Mouse (Mus musculus) frontal cortex, adult (tissue): Measurements from ENCODE around the gene 1700029P11Rik.

ENCODE experiments used
- ATAC-seq: cut with Nextera tagmentation; 2 replicates; pipeline ENCODE4 v1.9.2; 2017; ENCODE audit warnings: mild to moderate bottlenecking, moderate library complexity, mixed read lengths; ENCODE audit not compliant: low TSS enrichment

The 1700029P11Rik gene

GRCm38 (mm10) chr15:81980321-81980720 is at the start of gene 1700029P11Rik:
TSS of gene 1700029P11Rik (plus strand) at chr15:81980540.
- ATAC-seq = no peak

DNA sequence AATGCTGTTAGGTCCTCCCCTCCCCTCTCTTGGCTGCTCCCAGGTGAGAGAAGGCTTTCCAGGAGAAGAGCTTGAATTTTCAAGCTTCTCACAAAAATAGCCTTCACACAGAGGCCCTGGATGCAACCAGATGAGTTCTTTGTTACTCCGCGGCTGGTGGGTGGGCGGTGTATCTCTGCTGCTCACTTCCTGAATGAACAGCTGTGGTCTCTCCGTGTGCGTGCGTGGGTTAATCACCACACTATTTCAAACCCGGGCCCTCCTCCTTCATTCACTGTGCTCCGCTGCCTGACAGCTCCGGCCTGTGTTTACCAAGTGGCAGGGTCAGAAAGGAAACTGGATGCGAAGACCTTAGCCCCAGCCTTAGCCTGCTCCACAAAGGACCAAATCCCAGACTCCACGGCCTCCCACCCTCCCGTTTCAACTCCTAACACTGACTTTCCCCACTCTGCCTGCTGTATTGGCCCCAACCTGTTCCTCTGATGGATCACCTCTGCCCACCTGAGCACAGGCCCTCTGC is 47.3 kb upstream of the 1700029P11Rik start:
- peak; percentile 32; the same call in 1 of the 2 replicates for ATAC-seq

- ATAC-seq = no peak
These were observed 46.4 kb upstream of the 1700029P11Rik start for GRCm38 (mm10) chr15:81933986-81934385.

DNA sequence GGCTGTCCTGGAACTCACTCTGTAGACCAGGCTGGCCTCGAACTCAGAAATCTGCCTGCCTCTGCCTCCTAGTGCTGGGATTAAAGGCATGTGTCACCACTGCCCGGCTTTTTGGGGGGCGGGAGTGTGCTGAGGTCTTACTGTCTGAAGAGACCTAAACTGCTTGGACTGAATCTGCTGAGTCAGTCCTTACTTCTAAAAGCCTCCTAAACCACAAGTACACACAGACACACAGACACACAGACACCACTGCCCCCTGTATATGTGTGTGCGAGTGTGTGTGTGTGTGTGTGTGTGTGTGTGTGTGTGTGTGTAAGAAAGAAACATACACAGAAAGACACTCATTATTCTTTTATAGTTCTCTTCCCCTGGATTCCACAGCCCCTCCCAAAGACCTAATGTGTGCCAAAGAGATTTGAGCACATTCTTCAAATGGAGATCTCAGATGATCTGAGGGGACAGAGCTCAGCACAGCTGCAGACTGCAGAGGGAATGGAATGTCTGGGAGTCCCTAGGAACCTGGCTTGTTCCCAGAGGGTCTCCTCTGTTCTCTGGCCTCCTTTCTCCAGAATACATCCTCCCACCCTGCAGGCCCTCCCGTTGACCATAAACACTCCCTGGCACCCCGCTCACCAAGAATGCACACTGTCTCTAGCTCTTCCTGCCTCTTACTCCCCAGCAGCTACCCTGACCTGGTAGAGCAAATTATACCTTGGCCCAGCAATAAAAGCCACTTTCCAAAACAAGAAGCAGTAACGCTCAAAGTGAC is 44.3 kb upstream of the 1700029P11Rik start:
- no peak for ATAC-seq

DNA sequence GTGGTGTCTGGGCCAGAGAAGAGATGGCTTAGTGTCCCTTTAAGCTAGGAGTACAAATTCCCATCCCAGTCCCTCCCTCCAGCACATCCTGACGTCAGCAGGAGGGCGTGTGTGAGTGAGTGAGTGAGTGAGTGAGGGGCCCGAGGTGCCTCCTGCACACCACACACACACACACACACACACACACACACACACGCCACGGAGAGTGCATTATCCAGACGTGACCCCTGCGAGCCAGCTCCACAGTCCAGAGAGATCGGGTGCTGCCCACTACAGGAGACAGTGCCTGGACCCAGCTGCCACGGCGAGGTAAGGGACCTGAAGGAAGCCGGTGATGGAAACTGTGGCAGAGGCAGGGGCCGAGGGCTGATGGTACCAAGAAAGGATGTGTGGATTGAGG is 43.7 kb upstream of the 1700029P11Rik start, which contains the start of gene Csdc2:
Csdc2 (plus strand) TSS at position 81 of the 400 bp plus-strand sequence.
- ATAC-seq = peak; percentile 73

DNA sequence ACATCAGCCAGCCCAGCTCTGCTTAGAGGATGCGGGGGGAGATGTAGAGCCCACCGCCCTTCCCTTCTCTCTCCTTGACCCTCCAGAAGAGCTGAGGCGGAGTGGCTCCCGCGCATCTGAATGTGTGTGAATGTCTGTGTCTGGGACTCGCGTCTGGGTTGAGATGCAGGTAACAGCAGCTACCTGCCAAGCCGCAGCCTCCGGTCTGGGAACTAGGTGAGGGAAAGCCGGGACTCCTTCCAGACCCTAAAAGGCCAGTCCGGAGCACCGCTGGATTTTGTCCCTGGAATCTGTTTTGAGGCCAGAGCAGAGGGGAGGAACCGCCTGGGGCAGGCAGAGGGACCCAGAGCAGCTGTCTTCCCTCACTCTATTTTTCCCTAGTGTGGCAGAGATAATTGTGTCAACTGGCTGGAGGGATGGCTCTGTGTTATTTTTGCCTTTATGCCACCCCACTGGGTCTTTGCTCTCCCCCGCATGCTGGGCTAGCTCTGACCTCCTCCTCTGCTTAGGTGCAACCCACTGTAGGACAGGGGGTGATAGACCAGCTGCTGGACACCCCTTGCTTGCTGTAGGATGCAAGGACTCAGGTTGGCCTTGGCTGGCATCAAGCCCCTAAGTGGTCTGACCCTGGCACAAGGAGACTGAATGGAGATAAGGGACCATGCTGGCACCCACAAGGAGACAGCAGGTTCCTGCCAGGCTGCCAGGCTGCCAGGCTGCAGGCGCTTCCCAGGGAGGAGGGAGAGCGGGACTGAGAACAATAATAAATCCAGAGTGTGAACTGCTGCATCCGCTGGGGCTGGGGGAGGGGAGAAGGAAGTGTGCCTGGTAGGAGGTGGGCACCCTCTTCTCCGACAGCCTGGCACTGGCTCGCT is 43.0 kb upstream of the 1700029P11Rik start:
- peak; percentile 48 for ATAC-seq

- peak; percentile 42; the same call in 1 of the 2 replicates for ATAC-seq
These were observed 42.1 kb upstream of the 1700029P11Rik start for GRCm38 (mm10) chr15:81938246-81938645.

DNA sequence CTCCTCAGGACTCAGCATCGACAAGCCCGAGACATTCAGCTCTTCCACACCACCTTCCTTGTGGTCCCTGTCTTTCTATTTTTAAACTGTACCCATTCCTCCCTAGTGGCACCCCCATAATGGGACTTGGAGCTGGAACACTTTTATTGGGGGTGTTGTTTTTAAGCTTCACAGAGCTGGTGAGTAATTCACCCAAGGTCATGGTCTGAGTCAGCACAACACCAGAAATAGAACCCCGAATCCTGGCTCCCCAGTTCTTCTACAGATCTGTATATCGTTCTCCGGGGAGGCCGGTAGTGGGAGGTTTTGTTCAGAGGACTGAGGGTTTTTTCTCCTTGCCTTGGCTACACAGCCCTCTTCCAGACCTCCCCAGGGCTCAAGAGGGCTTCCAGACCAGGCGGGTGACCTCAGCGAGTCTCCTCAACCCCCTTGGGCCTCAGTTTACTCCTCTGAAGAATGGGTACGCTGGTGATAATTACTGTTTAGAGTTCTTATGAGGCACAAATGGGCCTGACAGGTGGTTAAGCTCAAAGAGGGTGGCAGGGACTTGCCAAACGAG is 41.1 kb upstream of the 1700029P11Rik start:
- ATAC-seq = no peak

DNA sequence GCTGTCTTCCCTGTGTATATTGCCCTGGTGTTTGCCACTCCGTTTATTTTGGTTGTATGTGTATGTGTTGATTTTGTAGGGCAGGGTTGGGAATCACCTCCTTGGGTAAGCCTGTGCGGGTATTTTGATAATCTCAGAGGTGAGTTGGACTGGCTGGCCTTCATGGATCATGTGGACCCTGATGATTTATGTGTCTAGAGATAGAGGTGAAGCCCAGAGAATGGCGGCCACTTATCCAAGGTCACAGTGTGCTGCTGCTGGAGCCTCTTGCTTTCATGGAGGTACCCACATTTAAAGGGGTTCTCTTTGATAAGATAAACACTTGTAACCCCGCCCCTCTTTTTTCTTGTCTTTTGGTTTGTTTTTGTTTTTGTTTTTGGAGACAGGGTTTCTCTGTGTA is 40.6 kb upstream of the 1700029P11Rik start:
- no peak for ATAC-seq

DNA sequence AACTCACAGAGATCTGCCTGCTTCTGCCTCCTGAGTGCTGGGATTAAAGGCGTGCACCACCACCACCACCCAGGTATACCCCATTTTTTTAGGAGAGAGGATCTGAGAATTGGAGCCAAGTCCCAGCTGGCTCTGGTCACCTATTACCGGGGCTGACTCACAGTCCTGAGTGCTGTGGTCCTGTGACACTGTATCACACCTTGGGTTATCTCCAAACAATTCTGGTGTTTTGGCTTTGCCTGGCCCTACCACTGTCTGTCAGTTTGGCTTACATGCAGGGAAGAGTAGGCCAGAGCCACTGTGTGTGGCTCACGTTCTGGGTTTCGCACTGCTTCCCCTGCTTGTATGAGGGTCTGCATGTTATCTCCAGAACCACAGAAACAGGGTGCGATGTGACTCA is 40.1 kb upstream of the 1700029P11Rik start:
- ATAC-seq = no peak

DNA sequence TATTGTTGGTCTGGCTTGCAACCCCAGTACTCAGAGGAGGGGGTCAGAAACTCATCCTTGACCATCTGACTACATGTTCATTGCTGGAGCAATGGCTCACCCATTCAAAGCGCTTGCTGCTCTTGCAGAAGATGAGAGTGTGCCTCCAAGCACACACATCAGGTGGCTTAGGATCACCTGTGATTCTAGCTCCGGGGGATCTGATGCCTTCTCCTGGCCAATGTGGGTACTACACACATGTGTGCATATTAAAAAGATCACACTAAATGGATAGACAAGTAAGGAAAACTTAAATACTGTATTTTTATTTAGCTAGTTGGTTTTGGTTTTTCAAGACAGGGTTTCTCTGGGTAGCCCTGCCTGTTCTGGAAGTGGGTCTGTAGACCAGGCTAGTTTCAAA is 39.3 kb upstream of the 1700029P11Rik start:
- ATAC-seq = no peak

DNA sequence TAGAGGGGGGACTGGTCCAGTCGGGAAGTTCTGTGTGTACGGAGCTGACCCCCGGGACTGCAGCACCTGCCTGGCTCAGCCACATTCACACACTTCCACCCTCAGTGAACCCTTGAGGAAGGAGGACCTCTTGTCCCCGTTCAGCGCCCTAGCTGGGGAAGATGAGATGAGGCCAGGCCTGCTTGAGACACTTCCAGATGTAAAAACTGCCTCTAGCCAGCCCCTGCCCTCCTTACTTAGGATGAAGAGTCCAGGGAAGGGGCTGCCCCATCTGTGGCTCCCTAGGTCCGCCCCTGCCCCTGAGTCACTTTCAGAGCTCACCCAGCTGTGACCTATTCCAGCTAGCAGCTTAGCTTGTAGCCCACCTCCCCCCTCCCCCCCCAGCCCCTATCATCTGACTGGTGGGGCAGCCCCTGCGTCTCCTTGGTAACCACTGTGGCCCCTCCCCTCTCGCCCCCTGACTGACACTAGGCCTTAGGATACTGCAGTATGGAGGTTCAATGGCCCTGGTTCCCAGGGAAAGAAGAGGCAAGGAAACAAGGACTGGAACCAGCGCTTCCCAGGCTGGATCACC is 37.1 kb upstream of the 1700029P11Rik start:
- no peak for ATAC-seq

DNA sequence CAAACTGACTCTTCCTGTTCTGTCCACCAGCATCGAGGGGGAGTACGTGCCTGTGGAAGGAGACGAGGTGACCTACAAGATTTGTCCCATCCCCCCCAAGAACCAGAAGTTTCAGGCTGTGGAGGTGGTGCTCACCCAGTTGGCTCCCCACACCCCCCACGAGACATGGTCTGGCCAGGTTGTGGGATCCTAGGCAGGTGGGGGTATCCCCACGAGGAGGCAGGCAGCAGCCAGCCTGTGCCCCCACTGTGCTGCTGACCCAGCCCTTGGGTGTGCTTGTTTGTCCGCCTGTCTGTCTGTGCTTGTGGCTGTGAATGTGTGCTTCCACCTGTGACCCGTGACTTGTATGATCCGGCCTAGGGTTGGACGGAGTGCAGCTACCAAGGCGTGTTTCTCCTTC is 31.3 kb upstream of the 1700029P11Rik start:
- no peak for ATAC-seq

- no peak for ATAC-seq
These were observed 30.7 kb upstream of the 1700029P11Rik start for GRCm38 (mm10) chr15:81949476-81950131.

GRCm38 (mm10) chr15:81950716-81951115 is 29.6 kb upstream of the 1700029P11Rik start:
- ATAC-seq = no peak

DNA sequence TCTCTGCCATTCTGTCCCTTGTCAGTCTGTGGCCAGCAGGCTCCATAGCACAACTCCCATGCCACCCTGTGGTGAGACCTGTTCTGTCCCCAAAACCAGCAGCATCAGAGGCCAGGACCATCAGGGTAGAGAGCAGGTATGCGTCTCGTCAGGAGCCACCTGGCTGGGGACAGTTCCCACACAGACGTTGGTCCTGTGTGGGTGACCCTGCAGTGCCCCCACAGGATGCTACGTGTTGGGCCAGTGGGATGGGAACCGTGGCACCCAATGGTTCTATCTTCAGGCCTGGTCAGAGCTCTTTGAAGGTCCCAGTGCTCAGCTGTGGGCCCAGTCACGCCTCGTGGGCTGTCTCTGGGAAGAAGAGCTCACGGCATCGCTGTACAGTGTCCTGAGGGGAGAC is 29.2 kb upstream of the 1700029P11Rik start:
- ATAC-seq = no peak

DNA sequence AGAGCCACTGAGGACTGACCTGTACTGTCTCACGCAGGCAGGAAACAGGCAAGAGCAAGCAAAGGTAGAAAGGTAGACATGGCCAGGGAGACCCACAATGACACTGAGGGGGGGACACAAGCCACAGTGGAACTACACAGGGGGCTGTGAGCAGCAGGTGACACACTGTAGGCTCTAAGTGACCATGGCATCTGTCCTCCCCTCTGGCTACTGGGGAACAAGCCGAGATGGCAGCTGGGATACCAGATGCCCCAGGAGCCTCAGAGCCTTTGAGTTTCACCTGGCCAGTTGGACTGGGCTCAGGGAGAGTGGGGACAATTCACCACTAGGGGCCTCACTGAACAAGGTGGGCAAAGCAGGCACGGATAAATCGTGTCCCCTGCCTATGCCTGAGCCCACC is 28.0 kb upstream of the 1700029P11Rik start:
- no peak for ATAC-seq

GRCm38 (mm10) chr15:81954151-81954583 is 26.2 kb upstream of the 1700029P11Rik start:
- no peak for ATAC-seq

DNA sequence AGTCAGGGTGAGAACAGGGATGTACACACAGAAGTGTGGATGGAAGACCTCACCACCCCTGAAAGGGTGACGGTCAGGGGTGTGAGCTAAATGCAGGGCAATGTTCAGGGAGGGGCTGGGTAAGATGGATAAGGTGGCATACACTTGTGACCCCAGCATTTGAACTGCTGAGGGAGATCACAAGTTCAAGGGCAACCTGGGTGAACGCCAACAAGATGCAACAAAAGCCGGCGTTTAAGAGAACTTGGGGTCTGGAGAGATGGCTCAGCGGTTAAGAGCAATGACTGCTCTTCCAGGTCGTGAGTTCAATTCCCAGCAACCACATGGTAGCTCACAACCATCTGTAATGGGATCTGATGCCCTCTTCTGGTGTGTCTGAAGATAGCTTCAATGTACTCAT is 25.6 kb upstream of the 1700029P11Rik start:
- no peak for ATAC-seq

- no peak for ATAC-seq
These were observed 24.9 kb upstream of the 1700029P11Rik start for GRCm38 (mm10) chr15:81955414-81955813.

- ATAC-seq = peak; percentile 24; the same call in 1 of the 2 replicates
These were observed 23.9 kb upstream of the 1700029P11Rik start for GRCm38 (mm10) chr15:81956457-81956856.
